Mouse (Mus musculus) embryonic facial prominence, embryonic 15.5 days (tissue): ENCODE measurements around the gene Usp49. TPM values are rescaled to one million over a fixed set of nuclear protein-coding genes. Genes with fewer than 3 reads are reported as not detected.

Source experiments
- ATAC-seq: fragments of 200-750 bp; cut with Nextera tagmentation; 2 replicates; pipeline ENCODE4 v1.8.0; 2017; ENCODE audit warnings: low read depth, moderate TSS enrichment; ENCODE audit not compliant: insufficient number of reproducible peaks, low FRiP score, low TSS enrichment
- H3K27ac ChIP-seq: fragments of 300-500 bp; sonication (generic); replicated peaks from 2 replicates; pipeline ENCODE4 v1.5.1; 2015; ENCODE audit warnings: mild to moderate bottlenecking, inconsistent platforms
- H3K27me3 ChIP-seq: fragments of 300-500 bp; sonication (generic); 2 replicates; pipeline ENCODE4 v1.6.1; 2015; ENCODE audit warnings: inconsistent platforms
- H3K36me3 ChIP-seq: fragments of 300-500 bp; sonication (generic); 2 replicates; pipeline ENCODE4 v1.6.1; 2015; ENCODE audit warnings: mild to moderate bottlenecking, inconsistent platforms
- H3K4me1 ChIP-seq: fragments of 300-500 bp; sonication (generic); 2 replicates; pipeline ENCODE4 v1.6.1; 2015; ENCODE audit warnings: inconsistent platforms
- H3K4me2 ChIP-seq: fragments of 300-500 bp; sonication (generic); replicated peaks from 2 replicates; pipeline ENCODE4 v1.6.1; 2015; ENCODE audit warnings: mild to moderate bottlenecking, inconsistent platforms
- H3K4me3 ChIP-seq: fragments of 300-500 bp; sonication (generic); replicated peaks from 2 replicates; pipeline ENCODE4 v1.5.1; 2015; ENCODE audit warnings: mild to moderate bottlenecking, inconsistent platforms
- H3K9ac ChIP-seq: fragments of 300-500 bp; sonication (generic); 2 replicates; pipeline ENCODE4 v1.6.1; 2015; ENCODE audit warnings: inconsistent platforms
- H3K9me3 ChIP-seq: fragments of 300-500 bp; sonication (generic); replicated peaks from 2 replicates; pipeline ENCODE4 v1.6.1; 2016; ENCODE audit warnings: inconsistent platforms
- WGBS: fragments of 180-500 bp; shearing (Covaris S2); methylation state at CpG from one replicate; pipeline ENCODE4 v1.1.7; 2015; 5-methylcytosine and 5-hydroxymethylcytosine counted together
- polyA plus RNA-seq: library from polyadenylated mRNA; unstranded; fragments of >200 nt; fragmentation: Nextera tagmentation; extraction: Ambion mirVana; gene quantifications from 2 replicates; pipeline ENCODE4 v1.2.1, GENCODE M21; 2015

Usp49 gene
- polyA plus RNA-seq, 1 experiment from 2014 or later: 4.4 TPM

DNA sequence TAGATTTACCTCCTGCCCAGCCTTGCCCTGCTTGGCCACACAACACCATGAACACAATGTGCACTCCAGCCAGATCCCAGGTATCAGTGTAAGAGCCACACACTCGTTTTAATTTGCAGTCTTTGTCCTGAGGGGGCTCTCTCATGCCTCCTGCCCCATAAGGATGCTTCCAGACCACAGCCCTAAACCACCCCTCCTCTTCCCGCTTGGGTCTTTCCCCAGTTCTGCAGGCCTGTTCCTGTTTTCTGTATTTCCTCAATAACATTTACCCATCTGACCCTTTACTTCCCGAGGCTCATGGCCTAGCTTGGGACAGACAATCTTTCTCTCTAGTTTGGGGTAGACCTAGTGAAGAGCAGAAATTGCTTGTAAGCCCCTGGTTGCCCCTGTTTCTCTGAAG lies 84.5 kb downstream of the Usp49 start:
- H3K36me3 ChIP-seq: no peaks in the 10 kb centered on the region
- H3K4me3 ChIP-seq: no peak overlapping the region
- ATAC-seq: no peak
- H3K27ac ChIP-seq: no peak overlapping the region
- 49% methylated on average over 3 of the region's 3 CpGs for WGBS
- no peaks in the 10 kb centered on the region for H3K4me1 ChIP-seq
- no peak overlapping the region for H3K4me2 ChIP-seq
- H3K9me3 ChIP-seq: no peaks in the 10 kb centered on the region
- H3K27me3 ChIP-seq: no peaks in the 10 kb centered on the region; the same call in 1 of the 2 replicates
- H3K9ac ChIP-seq: no peak overlapping the region

DNA sequence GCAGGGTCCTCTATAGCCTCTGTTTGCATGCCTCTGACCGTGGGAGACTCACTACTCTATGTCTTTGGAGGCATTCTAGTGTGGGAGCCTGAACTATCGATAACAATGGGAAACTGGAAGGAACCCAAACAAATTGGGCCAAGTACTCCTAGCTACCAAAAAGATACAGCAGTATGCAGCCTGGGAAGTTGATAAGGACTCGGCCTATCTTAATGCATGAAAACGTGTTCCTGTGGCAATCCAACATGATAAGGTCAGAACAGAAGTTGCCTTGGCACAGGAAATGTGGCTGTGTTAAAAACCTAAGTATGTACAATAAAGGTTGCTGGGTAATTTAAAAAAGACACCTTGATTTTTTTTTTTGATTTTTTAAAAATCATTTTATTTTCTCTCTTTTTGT lies 90.7 kb downstream of the Usp49 start:
- no peaks in the 10 kb centered on the region for H3K27me3 ChIP-seq
- H3K4me3 ChIP-seq: no peak overlapping the region
- 90% methylated on average over 4 of the region's 4 CpGs for WGBS
- no peak overlapping the region for H3K27ac ChIP-seq
- H3K4me2 ChIP-seq: no peak overlapping the region
- H3K9me3 ChIP-seq: no peaks in the 10 kb centered on the region
- H3K36me3 ChIP-seq: no peaks in the 10 kb centered on the region
- H3K9ac ChIP-seq: no peak overlapping the region
- H3K4me1 ChIP-seq: no peaks in the 10 kb centered on the region
- no peak for ATAC-seq

DNA sequence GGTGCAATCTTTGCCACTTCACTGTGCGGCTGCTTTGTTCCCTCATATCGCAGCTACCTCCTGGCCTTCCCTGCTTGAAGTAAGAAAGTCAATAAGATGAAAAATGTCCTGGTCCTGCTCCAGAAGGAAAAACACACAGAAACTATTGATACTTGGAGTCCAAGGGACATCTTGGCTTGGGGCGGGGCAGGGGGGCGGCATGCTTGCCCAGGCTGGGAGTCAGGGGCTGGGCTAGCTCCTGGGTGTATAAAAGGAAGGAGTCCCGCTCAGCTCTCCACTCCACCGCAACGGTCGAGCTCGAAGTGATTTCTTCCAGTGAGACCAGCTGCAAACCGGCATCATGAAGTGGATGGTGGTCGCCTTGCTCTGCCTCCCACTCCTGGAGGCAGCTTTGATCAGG lies 96.1 kb downstream of the Usp49 start, which contains the start of gene Pgc:
Pgc (plus strand) TSS at position 277 of the 400 bp plus-strand sequence.
- no peak for ATAC-seq
- WGBS: 79% methylated on average over 11 of the region's 11 CpGs

DNA sequence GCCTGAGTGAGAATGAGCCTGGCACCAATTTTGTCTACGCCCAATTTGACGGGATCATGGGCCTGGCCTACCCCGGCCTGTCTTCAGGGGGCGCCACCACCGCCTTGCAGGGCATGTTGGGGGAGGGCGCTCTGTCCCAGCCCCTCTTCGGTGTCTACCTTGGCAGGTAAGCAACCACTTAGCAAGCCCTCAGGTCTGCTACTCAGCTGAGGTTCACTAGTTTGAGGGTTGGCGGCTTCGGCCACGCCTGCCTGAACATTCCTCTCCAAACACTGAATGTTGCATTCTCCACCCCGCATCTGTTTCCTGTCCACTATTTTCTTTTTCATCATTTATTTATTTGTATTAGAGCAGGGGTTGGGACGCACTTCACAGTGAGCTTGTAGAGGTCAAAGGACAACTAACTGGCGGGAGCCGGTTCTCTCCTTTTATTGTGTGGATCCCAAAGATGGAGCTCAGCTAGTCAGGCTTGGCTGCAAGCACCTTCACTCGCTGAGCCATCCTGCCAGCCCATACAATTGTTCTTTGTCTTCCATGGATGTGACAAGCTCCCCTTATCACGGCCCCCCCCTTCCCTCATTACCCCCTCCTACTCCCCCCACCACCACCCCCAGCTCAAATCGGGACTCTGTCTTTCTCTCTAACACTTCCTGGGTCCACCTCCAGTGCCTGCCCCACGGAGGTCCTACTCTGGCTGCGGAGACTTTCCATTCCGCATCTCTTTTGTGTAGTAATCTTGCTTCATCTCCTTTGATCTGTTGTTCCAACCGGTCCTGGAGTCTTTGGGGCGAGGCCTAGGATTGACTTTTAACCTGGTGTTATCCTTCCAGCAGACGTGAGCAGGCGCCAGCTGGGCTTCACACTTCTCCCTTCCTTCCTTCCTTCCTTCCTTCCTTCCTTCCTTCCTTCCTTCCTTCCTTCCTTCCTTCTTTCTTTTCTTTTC lies 100.4 kb downstream of the Usp49 start:
- Histone ChIP-seq H3K9me3 (no peaks in the 10 kb centered on the region), H3K9ac (no peak overlapping the region), H3K4me3 (no peak overlapping the region), H3K4me2 (no peak overlapping the region), H3K36me3 (no peaks in the 10 kb centered on the region), H3K27ac (no peak overlapping the region), H3K27me3 (no peaks in the 10 kb centered on the region), H3K4me1 (no peaks in the 10 kb centered on the region)
- no peak for ATAC-seq
- WGBS: 55% methylated on average over 24 of the region's 24 CpGs

More for the DNA sequence above, 96.1 kb downstream of the Usp49 start, which contains the start of gene Pgc:
- H3K36me3 ChIP-seq: no peaks in the 10 kb centered on the region
- no peak within 1 kb of the TSS for H3K27ac ChIP-seq
- H3K9ac ChIP-seq: no peak within 1 kb of the TSS
- no peaks in the 10 kb centered on the region for H3K27me3 ChIP-seq
- H3K4me1 ChIP-seq: no peaks in the 10 kb centered on the region
- H3K4me2 ChIP-seq: no peak within 1 kb of the TSS
- no peaks in the 10 kb centered on the region for H3K9me3 ChIP-seq
- no peak within 1 kb of the TSS for H3K4me3 ChIP-seq

DNA sequence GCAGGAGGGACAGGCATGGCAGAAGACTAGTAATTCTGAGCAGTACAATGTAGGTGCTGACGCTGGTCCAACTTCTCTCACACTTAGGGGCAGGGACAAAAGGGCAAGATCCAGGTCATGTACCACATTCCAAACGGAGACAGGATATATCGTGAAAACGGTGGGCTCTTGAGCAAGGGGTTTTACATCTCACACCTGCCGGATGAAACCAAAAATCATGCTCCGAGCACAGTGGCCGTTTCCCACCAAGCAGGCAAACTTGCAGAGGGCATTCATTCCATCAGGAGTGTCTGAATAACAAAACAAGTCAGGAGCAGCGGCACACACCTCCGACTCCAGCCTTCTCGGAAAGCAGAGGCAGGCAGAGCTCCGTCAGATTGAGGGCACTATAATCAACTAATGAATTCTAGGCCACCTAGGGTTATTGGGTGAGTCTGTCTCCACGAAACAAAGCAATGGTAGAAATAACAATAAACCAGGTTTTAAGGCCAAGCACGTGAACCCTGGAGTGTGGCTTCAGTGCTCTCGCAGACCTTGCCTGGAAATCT lies 105.1 kb downstream of the Usp49 start:
- H3K4me1 ChIP-seq: peaks cover 22% of the 10 kb centered on the region
- no peak overlapping the region for H3K9ac ChIP-seq
- no peak for ATAC-seq
- H3K27me3 ChIP-seq: no peaks in the 10 kb centered on the region
- no peak overlapping the region for H3K4me2 ChIP-seq
- H3K9me3 ChIP-seq: no peaks in the 10 kb centered on the region
- no peak overlapping the region for H3K4me3 ChIP-seq
- no peak overlapping the region for H3K27ac ChIP-seq
- WGBS: 71% methylated on average over 14 of the region's 14 CpGs
- H3K36me3 ChIP-seq: no peaks in the 10 kb centered on the region

Other genes with a start within 250 kb of the Usp49 start
- 0.76 and 0.87 TPM in 2 replicates for gene Guca1b, start 245.3 kb upstream of the Usp49 start, polyA plus RNA-seq
- gene Guca1a, start 230.1 kb upstream of the Usp49 start, polyA plus RNA-seq: 6.3 and 6.6 TPM in 2 replicates
- gene AI661453, start 194.1 kb upstream of the Usp49 start, polyA plus RNA-seq: 5.2 and 6.2 TPM in 2 replicates
- 0.31 and 0.37 TPM in 2 replicates for gene 1700001C19Rik, start 193.3 kb upstream of the Usp49 start, polyA plus RNA-seq
- gene Taf8, start 128.4 kb upstream of the Usp49 start, polyA plus RNA-seq: 30.0 and 32.4 TPM in 2 replicates
- 552 and 575 TPM in 2 replicates for gene Ccnd3, start 125.6 kb upstream of the Usp49 start, polyA plus RNA-seq
- 23.9 and 24.6 TPM in 2 replicates for gene Bysl, start 19.2 kb upstream of the Usp49 start, polyA plus RNA-seq
- gene Med20, start 19.1 kb upstream of the Usp49 start, polyA plus RNA-seq: 51.9 and 55.2 TPM in 2 replicates
- gene Gm20517, start 19.1 kb upstream of the Usp49 start, polyA plus RNA-seq: 1.6 TPM in 2 replicates
- 386 TPM in 2 replicates for gene Tomm6, start 57.7 kb downstream of the Usp49 start, polyA plus RNA-seq
- gene Frs3, start 58.3 kb downstream of the Usp49 start, polyA plus RNA-seq: 5.5 and 7.1 TPM in 2 replicates
- 0.12 and 0.24 TPM in 2 replicates for gene Gm21981, start 63.8 kb downstream of the Usp49 start, polyA plus RNA-seq
- 0.71 and 1.3 TPM in 2 replicates for gene Prickle4, start 64.0 kb downstream of the Usp49 start, polyA plus RNA-seq
- gene Pgc, start 96.2 kb downstream of the Usp49 start, polyA plus RNA-seq: 0.12 and 0.16 TPM in 2 replicates
- gene Tfeb, start 106.3 kb downstream of the Usp49 start, polyA plus RNA-seq: 13.5 and 14.3 TPM in 2 replicates
- gene Mdfi, start 204.0 kb downstream of the Usp49 start, polyA plus RNA-seq: 21.2 and 25.3 TPM in 2 replicates